Mouse (Mus musculus): ENCODE data around the gene Gpx3.

- no peak for TF ChIP-seq POLR2A (IDR thresholded peaks at IDR 0.05; ENCODE audit: low read depth, low read length)
- TF ChIP-seq CTCF (IDR thresholded peaks at IDR 0.05; ENCODE audit: extremely low read depth, insufficient read depth, insufficient read length, insufficient replicate concordance): no peak
These were observed 48.4 kb downstream of the Gpx3 start for GRCm38 (mm10) chr11:54950684-54951083.
